Mouse (Mus musculus): ENCODE measurements around the gene Erfe. TPM values are rescaled to one million over a fixed set of nuclear protein-coding genes. Genes with fewer than 3 reads are reported as not detected.

Gene Erfe
- total RNA-seq (2023), result not detected

GRCm38 (mm10) chr1:91366215-91367108, at the start of gene Erfe:
Gene Erfe (plus strand): TSS chr1:91366430.

GRCm38 (mm10) chr1:91321760-91322438, 44.3 kb upstream of the Erfe start, which contains the start of gene Espnl:
Gene Espnl (plus strand): TSS chr1:91322075.

GRCm38 (mm10) chr1:91350841-91351240, 15.4 kb upstream of the Erfe start, which contains the start of gene Klhl30:
Gene Klhl30 (plus strand): TSS chr1:91351016.

GRCm38 (mm10) chr1:91398260-91399062, 32.2 kb downstream of the Erfe start, which contains the start of gene Ilkap:
Gene Ilkap (minus strand): TSS chr1:91398815.

GRCm38 (mm10) chr1:91413898-91414594, 47.8 kb downstream of the Erfe start, which contains the start of gene Hes6:
Gene Hes6 (minus strand): TSS chr1:91414038.

Other genes with a start within 250 kb of the Erfe start
- under 1 TPM; 0.18 to 0.58 TPM for gene Rbm44, start 221.3 kb upstream of the Erfe start, total RNA-seq (2023)
- 10 to 100 TPM; 40.2 to 40.8 TPM for gene Ramp1, start 186.6 kb upstream of the Erfe start, total RNA-seq (2023)
- gene Ube2f, start 116.1 kb upstream of the Erfe start, total RNA-seq (2023), result 100 to 1,000 TPM; 155 to 183 TPM
- 10 to 100 TPM; 20.5 to 22.1 TPM for gene Scly, start 68.1 kb upstream of the Erfe start, total RNA-seq (2023)
- gene Espnl, start 44.4 kb upstream of the Erfe start, total RNA-seq (2023), result not detected
- not detected for gene Klhl30, start 15.4 kb upstream of the Erfe start, total RNA-seq (2023)
- 10 to 100 TPM; 77.4 to 81.4 TPM for gene Ilkap, start 32.4 kb downstream of the Erfe start, total RNA-seq (2023)
- 10 to 100 TPM; 18.7 to 23.4 TPM for gene Hes6, start 47.6 kb downstream of the Erfe start, total RNA-seq (2023)
- gene Per2, start 92.9 kb downstream of the Erfe start, total RNA-seq (2023), result 10 to 100 TPM; 11.0 to 16.2 TPM
- 1 to 10 TPM; 4.5 to 4.7 TPM for gene Traf3ip1, start 128.2 kb downstream of the Erfe start, total RNA-seq (2023)
- 10 to 100 TPM in 1 of 2 experiments, 1 to 10 TPM in 1; 7.7 to 12.5 TPM for gene Asb1, start 174.1 kb downstream of the Erfe start, total RNA-seq (2023)

Data from monocyte, adult 59 days (primary cell).